Mouse (Mus musculus): Measurements from ENCODE around the gene Vezt. TPM values are rescaled to one million over a fixed set of nuclear protein-coding genes. Genes with fewer than 3 reads are reported as not detected.

The Vezt gene
- polyA plus RNA-seq, 1 experiment: 16.8 TPM

DNA sequence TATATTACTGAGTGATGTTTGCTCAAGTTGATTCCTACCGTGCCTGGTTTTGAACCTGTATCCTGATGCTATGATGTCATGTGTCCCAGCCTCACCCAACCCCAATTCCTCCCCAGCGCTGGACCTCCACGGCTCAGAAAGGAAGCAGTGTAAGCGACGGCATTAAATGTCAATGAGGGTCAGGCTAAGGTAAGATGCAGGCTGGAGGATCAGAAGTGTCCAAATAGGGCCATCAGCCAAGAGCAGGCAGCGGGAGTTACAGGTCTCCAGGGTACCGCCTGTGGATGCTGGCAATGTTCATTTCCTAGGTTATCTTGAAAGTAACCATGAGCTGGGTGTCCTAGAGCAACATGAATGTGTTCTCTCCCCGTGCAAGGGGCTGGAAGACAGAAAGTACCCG, 104.2 kb downstream of the Vezt start:
- Histone ChIP-seq H3K27me3 (ENCODE audit: control insufficient read depth, insufficient read depth, insufficient read length) (no peaks in the 10 kb centered on the region), H3K79me2 (ENCODE audit: control insufficient read depth, insufficient read depth) (no peaks in the 10 kb centered on the region), H3K36me3 (ENCODE audit: control insufficient read depth, insufficient read depth) (no peaks in the 10 kb centered on the region), H3K4me3 (no peak overlapping the region), H3ac (ENCODE audit: control insufficient read depth, insufficient read length) (no peak overlapping the region), H3K4me2 (ENCODE audit: low read depth) (no peak overlapping the region)
- TF ChIP-seq POLR2AphosphoS2 (IDR thresholded peaks at IDR 0.05; ENCODE audit: insufficient read length, low read depth) (no peak), MYOD1 (IDR thresholded peaks at IDR 0.05; ENCODE audit: control insufficient read depth in 1 of 3, insufficient read length in 2 of 3, low read depth in 2 of 3) (no peak), CEBPB (IDR thresholded peaks at IDR 0.05; ENCODE audit: insufficient read depth, poor library complexity, severe bottlenecking) (no peak), POLR2A (IDR thresholded peaks at IDR 0.05; ENCODE audit: insufficient read length, low read depth) (no peak), USF1 (IDR thresholded peaks at IDR 0.05; ENCODE audit: low read depth) (no peak), E2F4 (IDR thresholded peaks at IDR 0.05; ENCODE audit: insufficient read depth) (no peak), MAX (IDR thresholded peaks at IDR 0.05; ENCODE audit: low read depth) (no peak), TCF3 (IDR thresholded peaks at IDR 0.05; ENCODE audit: insufficient read length, low read depth) (no peak), MYOG (IDR thresholded peaks at IDR 0.05; ENCODE audit: control insufficient read depth in 1 of 3, insufficient read depth in 1 of 3, insufficient read length in 2 of 3, low read depth in 2 of 3) (no peak), TCF12 (IDR thresholded peaks at IDR 0.05; ENCODE audit: insufficient read depth, poor library complexity, severe bottlenecking) (no peak), SRF (IDR thresholded peaks at IDR 0.05; ENCODE audit: control insufficient read depth, insufficient read length, low read depth) (no peak), REST (IDR thresholded peaks at IDR 0.05; ENCODE audit: insufficient read depth, insufficient read length) (no peak)

DNA sequence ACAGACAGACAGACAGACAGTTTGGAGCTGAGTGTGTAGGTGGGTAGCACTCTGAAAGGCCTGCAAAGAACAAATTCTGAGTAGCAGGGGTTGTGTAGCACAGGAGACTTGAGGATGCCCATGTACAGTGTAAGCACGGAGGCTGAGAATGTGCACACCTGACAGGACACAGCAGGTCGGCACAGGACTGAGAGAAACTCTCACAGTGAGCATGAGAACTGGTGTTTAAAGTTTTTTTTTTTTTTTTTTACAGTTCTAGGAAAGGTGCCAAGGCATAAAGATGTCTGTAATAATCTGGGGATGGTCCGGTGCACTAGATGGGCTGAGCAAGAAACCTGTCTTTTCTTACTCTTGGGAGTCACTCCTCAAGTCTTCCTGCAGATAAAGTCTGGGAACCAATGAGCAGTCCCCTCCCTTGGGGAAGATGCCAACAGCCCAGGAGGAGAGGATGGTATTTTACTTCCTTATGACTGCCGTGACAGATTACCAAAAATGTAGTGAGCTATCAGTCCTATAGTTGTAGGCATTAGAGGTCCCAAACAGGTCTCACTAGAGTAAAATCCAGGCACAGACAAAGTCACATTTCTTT, 105.3 kb downstream of the Vezt start:
- Histone ChIP-seq H3K36me3 (ENCODE audit: control insufficient read depth, insufficient read depth) (no peaks in the 10 kb centered on the region), H3K4me3 (no peak overlapping the region), H3K27me3 (ENCODE audit: control insufficient read depth, insufficient read depth, insufficient read length) (no peaks in the 10 kb centered on the region), H3K4me2 (ENCODE audit: low read depth) (no peak overlapping the region), H3K79me2 (ENCODE audit: control insufficient read depth, insufficient read depth) (no peaks in the 10 kb centered on the region), H3ac (ENCODE audit: control insufficient read depth, insufficient read length) (no peak overlapping the region)
- TF ChIP-seq POLR2A (IDR thresholded peaks at IDR 0.05; ENCODE audit: insufficient read length, low read depth) (no peak), USF1 (IDR thresholded peaks at IDR 0.05; ENCODE audit: low read depth) (no peak), E2F4 (IDR thresholded peaks at IDR 0.05; ENCODE audit: insufficient read depth) (no peak), CEBPB (IDR thresholded peaks at IDR 0.05; ENCODE audit: insufficient read depth, poor library complexity, severe bottlenecking) (no peak), MYOG (IDR thresholded peaks at IDR 0.05; ENCODE audit: control insufficient read depth in 1 of 3, insufficient read depth in 1 of 3, insufficient read length in 2 of 3, low read depth in 2 of 3) (no peak), POLR2AphosphoS2 (IDR thresholded peaks at IDR 0.05; ENCODE audit: insufficient read length, low read depth) (no peak), TCF3 (IDR thresholded peaks at IDR 0.05; ENCODE audit: insufficient read length, low read depth) (no peak), MAX (IDR thresholded peaks at IDR 0.05; ENCODE audit: low read depth) (no peak), TCF12 (IDR thresholded peaks at IDR 0.05; ENCODE audit: insufficient read depth, poor library complexity, severe bottlenecking) (no peak), SRF (IDR thresholded peaks at IDR 0.05; ENCODE audit: control insufficient read depth, insufficient read length, low read depth) (no peak), MYOD1 (IDR thresholded peaks at IDR 0.05; ENCODE audit: control insufficient read depth in 1 of 3, insufficient read length in 2 of 3, low read depth in 2 of 3) (no peak), REST (IDR thresholded peaks at IDR 0.05; ENCODE audit: insufficient read depth, insufficient read length) (no peak)

DNA sequence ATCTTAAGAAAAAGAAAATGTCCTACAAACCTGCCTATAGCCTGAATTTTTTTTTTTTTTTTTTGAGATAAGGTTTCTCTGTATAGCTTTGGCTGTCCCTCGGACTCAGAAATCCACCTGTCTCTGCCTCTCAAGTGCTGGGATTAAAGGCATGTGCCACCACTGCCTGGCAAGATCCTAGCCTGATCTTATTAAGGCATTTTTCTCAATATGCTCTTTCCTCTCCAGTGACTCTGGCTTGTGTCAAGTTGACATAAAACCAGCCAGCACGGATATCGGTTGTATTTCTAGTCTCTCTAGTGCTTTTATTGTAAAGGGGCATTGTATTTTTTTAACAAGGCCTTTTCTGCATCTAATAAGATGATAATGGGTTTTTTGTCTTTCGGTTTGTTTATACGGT, 111.0 kb downstream of the Vezt start:
- H3K27me3 ChIP-seq (ENCODE audit: control insufficient read depth, insufficient read depth, insufficient read length): no peaks in the 10 kb centered on the region
- TF ChIP-seq MAX (IDR thresholded peaks at IDR 0.05; ENCODE audit: low read depth) (no peak), MYOD1 (IDR thresholded peaks at IDR 0.05; ENCODE audit: control insufficient read depth in 1 of 3, insufficient read length in 2 of 3, low read depth in 2 of 3) (no peak), POLR2AphosphoS2 (IDR thresholded peaks at IDR 0.05; ENCODE audit: insufficient read length, low read depth) (no peak), TCF3 (IDR thresholded peaks at IDR 0.05; ENCODE audit: insufficient read length, low read depth) (no peak), POLR2A (IDR thresholded peaks at IDR 0.05; ENCODE audit: insufficient read length, low read depth) (no peak), TCF12 (IDR thresholded peaks at IDR 0.05; ENCODE audit: insufficient read depth, poor library complexity, severe bottlenecking) (no peak), E2F4 (IDR thresholded peaks at IDR 0.05; ENCODE audit: insufficient read depth) (no peak)
- H3K4me3 ChIP-seq: no peak overlapping the region
- H3K36me3 ChIP-seq (ENCODE audit: control insufficient read depth, insufficient read depth): no peaks in the 10 kb centered on the region
- no peaks in the 10 kb centered on the region for H3K79me2 ChIP-seq (ENCODE audit: control insufficient read depth, insufficient read depth)
- no peak overlapping the region for H3ac ChIP-seq (ENCODE audit: control insufficient read depth, insufficient read length)
- H3K4me2 ChIP-seq (ENCODE audit: low read depth): no peak overlapping the region

DNA sequence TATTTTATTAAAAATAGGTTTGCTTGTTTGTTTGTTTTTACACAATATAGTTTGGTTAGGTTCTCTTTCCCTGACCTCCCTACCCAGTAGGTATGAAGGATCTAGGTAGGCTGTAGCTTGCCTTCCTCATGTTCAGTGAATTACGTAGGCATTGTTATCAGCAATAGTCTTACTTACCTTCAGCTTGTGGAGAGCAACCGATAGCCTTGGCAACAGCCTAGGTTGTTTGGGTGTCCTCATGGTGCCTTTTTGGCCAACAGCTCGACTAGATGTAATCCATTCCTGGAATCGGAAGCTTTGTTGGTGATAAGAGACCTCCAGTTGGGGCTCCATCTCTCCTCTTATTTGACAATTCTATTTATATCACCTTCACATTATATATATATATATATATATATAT, 114.5 kb downstream of the Vezt start:
- H3K27me3 ChIP-seq (ENCODE audit: control insufficient read depth, insufficient read depth, insufficient read length): no peaks in the 10 kb centered on the region
- no peak overlapping the region for H3K4me2 ChIP-seq (ENCODE audit: low read depth)
- no peak overlapping the region for H3K4me3 ChIP-seq
- no peak overlapping the region for H3ac ChIP-seq (ENCODE audit: control insufficient read depth, insufficient read length)
- TF ChIP-seq MAX (IDR thresholded peaks at IDR 0.05; ENCODE audit: low read depth): no peak
- no peak for TF ChIP-seq MYOD1 (IDR thresholded peaks at IDR 0.05; ENCODE audit: control insufficient read depth in 1 of 3, insufficient read length in 2 of 3, low read depth in 2 of 3)
- TF ChIP-seq USF1 (IDR thresholded peaks at IDR 0.05; ENCODE audit: low read depth): no peak
- TF ChIP-seq MYOG (IDR thresholded peaks at IDR 0.05; ENCODE audit: control insufficient read depth in 1 of 3, insufficient read depth in 1 of 3, insufficient read length in 2 of 3, low read depth in 2 of 3): no peak
- TF ChIP-seq TCF12 (IDR thresholded peaks at IDR 0.05; ENCODE audit: insufficient read depth, poor library complexity, severe bottlenecking): no peak
- no peak for TF ChIP-seq SRF (IDR thresholded peaks at IDR 0.05; ENCODE audit: control insufficient read depth, insufficient read length, low read depth)
- TF ChIP-seq E2F4 (IDR thresholded peaks at IDR 0.05; ENCODE audit: insufficient read depth): no peak
- TF ChIP-seq TCF3 (IDR thresholded peaks at IDR 0.05; ENCODE audit: insufficient read length, low read depth): no peak
- no peak for TF ChIP-seq POLR2A (IDR thresholded peaks at IDR 0.05; ENCODE audit: insufficient read length, low read depth)
- no peak for TF ChIP-seq REST (IDR thresholded peaks at IDR 0.05; ENCODE audit: insufficient read depth, insufficient read length)
- TF ChIP-seq POLR2AphosphoS2 (IDR thresholded peaks at IDR 0.05; ENCODE audit: insufficient read length, low read depth): no peak
- no peak for TF ChIP-seq CEBPB (IDR thresholded peaks at IDR 0.05; ENCODE audit: insufficient read depth, poor library complexity, severe bottlenecking)
- H3K36me3 ChIP-seq (ENCODE audit: control insufficient read depth, insufficient read depth): no peaks in the 10 kb centered on the region
- H3K79me2 ChIP-seq (ENCODE audit: control insufficient read depth, insufficient read depth): no peaks in the 10 kb centered on the region

Data from myocyte (in vitro differentiated cells).